Mouse (Mus musculus): ENCODE measurements at regions not wholly inside any gene's neighbourhood (a gene's known extent, or its start where the extent isn't known, plus 50 kb on each side); places are given as distances from the start of the nearest gene placed in this dataset.

DNA sequence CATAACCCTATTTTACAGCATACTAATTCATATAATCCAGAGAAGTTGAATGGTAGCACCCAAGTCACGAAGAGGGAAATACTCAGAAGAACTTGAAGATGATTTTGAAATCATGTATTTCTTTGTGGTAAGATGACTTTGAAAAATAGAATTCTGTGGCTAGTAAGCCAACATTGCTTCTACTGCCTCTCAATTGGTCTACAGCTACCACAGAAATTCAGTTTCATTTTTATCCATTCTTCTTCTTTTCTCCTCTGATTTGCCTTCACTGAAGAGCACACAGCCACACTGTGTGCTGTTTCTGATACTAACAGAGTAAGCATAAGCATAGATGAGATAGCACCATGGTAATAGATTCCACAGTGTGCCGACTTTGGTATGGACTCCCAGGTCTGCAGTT lies 708.4 kb downstream of the Inhba start:
- Histone ChIP-seq H3ac (ENCODE audit: control insufficient read depth, insufficient read length) (no peak overlapping the region), H3K36me3 (ENCODE audit: control insufficient read depth, insufficient read depth) (no peaks in the 10 kb centered on the region), H3K4me2 (ENCODE audit: low read depth) (peak overlapping the region; percentile 56), H3K27me3 (ENCODE audit: control insufficient read depth, insufficient read depth, insufficient read length) (no peaks in the 10 kb centered on the region), H3K4me3 (no peak overlapping the region), H3K79me2 (ENCODE audit: control insufficient read depth, insufficient read depth) (no peaks in the 10 kb centered on the region)
- no peak for TF ChIP-seq REST (IDR thresholded peaks at IDR 0.05; ENCODE audit: insufficient read depth, insufficient read length)
- no peak for TF ChIP-seq MAX (IDR thresholded peaks at IDR 0.05; ENCODE audit: low read depth)
- TF ChIP-seq USF1 (IDR thresholded peaks at IDR 0.05; ENCODE audit: low read depth) = no peak

DNA sequence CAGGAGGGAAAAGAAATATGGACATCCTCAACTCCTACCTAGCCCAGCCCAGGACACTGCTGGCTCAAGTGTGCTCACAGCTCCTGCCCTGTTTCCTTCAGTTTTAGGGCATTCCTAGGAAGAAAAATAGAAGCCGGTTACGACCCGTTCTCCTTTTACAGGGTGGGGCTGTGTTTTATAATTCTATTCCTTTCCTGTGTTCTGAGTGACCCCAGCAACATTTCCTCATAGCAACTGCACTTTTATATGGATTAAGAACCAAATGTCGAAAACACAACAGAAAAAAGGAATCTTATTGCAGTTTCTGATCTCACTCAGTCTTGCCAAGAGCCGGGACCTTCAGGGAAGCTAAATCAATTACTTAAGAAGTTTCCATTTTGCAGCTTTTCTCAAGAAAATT lies 713.7 kb downstream of the Inhba start:
- TF ChIP-seq SRF (IDR thresholded peaks at IDR 0.05; ENCODE audit: control insufficient read depth, insufficient read length, low read depth) (no peak), POLR2AphosphoS2 (IDR thresholded peaks at IDR 0.05; ENCODE audit: insufficient read length, low read depth) (no peak), POLR2A (IDR thresholded peaks at IDR 0.05; ENCODE audit: insufficient read length, low read depth) (no peak), REST (IDR thresholded peaks at IDR 0.05; ENCODE audit: insufficient read depth, insufficient read length) (no peak), MAX (IDR thresholded peaks at IDR 0.05; ENCODE audit: low read depth) (no peak), TCF12 (IDR thresholded peaks at IDR 0.05; ENCODE audit: insufficient read depth, poor library complexity, severe bottlenecking) (no peak), E2F4 (IDR thresholded peaks at IDR 0.05; ENCODE audit: insufficient read depth) (no peak), MYOG (IDR thresholded peaks at IDR 0.05; ENCODE audit: control insufficient read depth in 1 of 3, insufficient read depth in 1 of 3, insufficient read length in 2 of 3, low read depth in 2 of 3) (no peak), CEBPB (IDR thresholded peaks at IDR 0.05; ENCODE audit: insufficient read depth, poor library complexity, severe bottlenecking) (no peak)
- Histone ChIP-seq H3K79me2 (ENCODE audit: control insufficient read depth, insufficient read depth) (no peaks in the 10 kb centered on the region), H3K4me2 (ENCODE audit: low read depth) (no peak overlapping the region), H3ac (ENCODE audit: control insufficient read depth, insufficient read length) (no peak overlapping the region), H3K36me3 (ENCODE audit: control insufficient read depth, insufficient read depth) (no peaks in the 10 kb centered on the region), H3K4me3 (no peak overlapping the region), H3K27me3 (ENCODE audit: control insufficient read depth, insufficient read depth, insufficient read length) (no peaks in the 10 kb centered on the region)

DNA sequence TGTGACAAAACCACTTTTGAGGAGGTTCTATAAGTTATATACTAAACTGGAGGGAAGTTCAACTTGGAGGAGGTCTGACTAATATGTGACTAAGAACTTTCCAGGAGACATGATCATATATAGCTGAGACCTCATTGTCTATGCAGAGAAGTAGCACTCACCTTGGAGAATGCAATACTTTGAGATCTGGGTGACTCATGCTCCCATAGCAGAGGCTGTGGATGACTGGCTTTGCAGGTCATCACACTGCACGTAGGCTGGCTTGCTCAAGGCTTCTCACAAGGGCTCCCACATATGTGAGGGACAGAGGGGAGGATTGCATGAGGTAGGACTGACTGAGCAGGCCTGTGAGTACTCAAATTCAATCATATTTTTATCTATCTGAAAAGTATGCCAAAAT lies 726.7 kb downstream of the Inhba start:
- Histone ChIP-seq H3K36me3 (ENCODE audit: control insufficient read depth, insufficient read depth) (no peaks in the 10 kb centered on the region), H3ac (ENCODE audit: control insufficient read depth, insufficient read length) (no peak overlapping the region), H3K4me2 (ENCODE audit: low read depth) (peak overlapping the region; percentile 16), H3K79me2 (ENCODE audit: control insufficient read depth, insufficient read depth) (no peaks in the 10 kb centered on the region), H3K27me3 (ENCODE audit: control insufficient read depth, insufficient read depth, insufficient read length) (no peaks in the 10 kb centered on the region), H3K4me3 (no peak overlapping the region)
- no peak for TF ChIP-seq SRF (IDR thresholded peaks at IDR 0.05; ENCODE audit: control insufficient read depth, insufficient read length, low read depth)
- TF ChIP-seq TCF3 (IDR thresholded peaks at IDR 0.05; ENCODE audit: insufficient read length, low read depth) = no peak
- TF ChIP-seq MYOD1 (IDR thresholded peaks at IDR 0.05; ENCODE audit: control insufficient read depth in 1 of 3, insufficient read length in 2 of 3, low read depth in 2 of 3) = no peak
- TF ChIP-seq USF1 (IDR thresholded peaks at IDR 0.05; ENCODE audit: low read depth) = no peak
- TF ChIP-seq MAX (IDR thresholded peaks at IDR 0.05; ENCODE audit: low read depth) = no peak
- no peak for TF ChIP-seq POLR2AphosphoS2 (IDR thresholded peaks at IDR 0.05; ENCODE audit: insufficient read length, low read depth)
- no peak for TF ChIP-seq TCF12 (IDR thresholded peaks at IDR 0.05; ENCODE audit: insufficient read depth, poor library complexity, severe bottlenecking)

DNA sequence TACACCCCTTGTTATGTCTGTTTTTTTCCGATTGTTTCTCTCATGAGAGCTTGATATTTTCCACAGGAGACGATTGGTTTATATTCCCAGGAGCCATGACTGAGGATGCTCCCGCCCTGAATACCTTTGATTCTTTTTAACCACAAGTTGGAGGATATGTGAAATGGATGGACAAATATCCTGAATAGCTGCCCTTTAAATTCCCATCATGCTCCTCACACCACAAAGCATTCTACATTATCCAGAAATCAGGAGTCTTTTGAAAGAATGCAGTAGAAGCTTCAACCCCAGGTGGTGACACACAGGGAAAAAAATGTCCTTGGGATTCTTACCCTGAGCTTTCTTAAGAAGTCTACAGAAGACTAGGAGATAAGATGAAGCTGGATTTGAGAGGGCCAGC lies 727.9 kb downstream of the Inhba start:
- Histone ChIP-seq H3K79me2 (ENCODE audit: control insufficient read depth, insufficient read depth) (no peaks in the 10 kb centered on the region), H3ac (ENCODE audit: control insufficient read depth, insufficient read length) (no peak overlapping the region), H3K4me2 (ENCODE audit: low read depth) (peak overlapping the region; percentile 16), H3K4me3 (no peak overlapping the region), H3K27me3 (ENCODE audit: control insufficient read depth, insufficient read depth, insufficient read length) (no peaks in the 10 kb centered on the region), H3K36me3 (ENCODE audit: control insufficient read depth, insufficient read depth) (no peaks in the 10 kb centered on the region)
- no peak for TF ChIP-seq MYOD1 (IDR thresholded peaks at IDR 0.05; ENCODE audit: control insufficient read depth in 1 of 3, insufficient read length in 2 of 3, low read depth in 2 of 3)
- no peak for TF ChIP-seq MYOG (IDR thresholded peaks at IDR 0.05; ENCODE audit: control insufficient read depth in 1 of 3, insufficient read depth in 1 of 3, insufficient read length in 2 of 3, low read depth in 2 of 3)
- no peak for TF ChIP-seq USF1 (IDR thresholded peaks at IDR 0.05; ENCODE audit: low read depth)

DNA sequence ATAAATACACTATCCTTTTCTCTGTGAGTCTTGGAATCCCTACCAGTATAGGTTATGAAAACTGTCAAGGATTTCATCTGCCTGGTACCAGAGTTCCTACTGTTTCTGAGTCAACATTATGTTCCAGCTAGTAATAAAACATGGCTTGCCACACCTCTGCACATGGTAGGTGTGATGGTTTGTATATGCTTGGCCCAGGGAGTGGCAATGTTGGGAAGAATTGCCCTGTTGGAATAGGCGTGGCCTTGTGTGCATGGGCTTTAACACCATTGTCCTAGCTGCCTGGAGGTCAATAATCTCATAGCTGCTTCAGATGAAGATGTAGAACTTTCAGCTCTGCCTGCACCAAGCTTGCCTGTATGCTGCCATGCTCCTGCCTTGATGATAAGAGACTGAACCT lies 732.6 kb downstream of the Inhba start:
- no peaks in the 10 kb centered on the region for H3K79me2 ChIP-seq (ENCODE audit: control insufficient read depth, insufficient read depth)
- no peaks in the 10 kb centered on the region for H3K27me3 ChIP-seq (ENCODE audit: control insufficient read depth, insufficient read depth, insufficient read length)
- no peak overlapping the region for H3ac ChIP-seq (ENCODE audit: control insufficient read depth, insufficient read length)
- H3K4me3 ChIP-seq = no peak overlapping the region
- TF ChIP-seq E2F4 (IDR thresholded peaks at IDR 0.05; ENCODE audit: insufficient read depth) (no peak), TCF12 (IDR thresholded peaks at IDR 0.05; ENCODE audit: insufficient read depth, poor library complexity, severe bottlenecking) (no peak), POLR2A (IDR thresholded peaks at IDR 0.05; ENCODE audit: insufficient read length, low read depth) (no peak), MAX (IDR thresholded peaks at IDR 0.05; ENCODE audit: low read depth) (no peak), CEBPB (IDR thresholded peaks at IDR 0.05; ENCODE audit: insufficient read depth, poor library complexity, severe bottlenecking) (no peak), SRF (IDR thresholded peaks at IDR 0.05; ENCODE audit: control insufficient read depth, insufficient read length, low read depth) (no peak), POLR2AphosphoS2 (IDR thresholded peaks at IDR 0.05; ENCODE audit: insufficient read length, low read depth) (no peak), MYOD1 (IDR thresholded peaks at IDR 0.05; ENCODE audit: control insufficient read depth in 1 of 3, insufficient read length in 2 of 3, low read depth in 2 of 3) (no peak), USF1 (IDR thresholded peaks at IDR 0.05; ENCODE audit: low read depth) (no peak), REST (IDR thresholded peaks at IDR 0.05; ENCODE audit: insufficient read depth, insufficient read length) (no peak), TCF3 (IDR thresholded peaks at IDR 0.05; ENCODE audit: insufficient read length, low read depth) (no peak), MYOG (IDR thresholded peaks at IDR 0.05; ENCODE audit: control insufficient read depth in 1 of 3, insufficient read depth in 1 of 3, insufficient read length in 2 of 3, low read depth in 2 of 3) (no peak)
- no peaks in the 10 kb centered on the region for H3K36me3 ChIP-seq (ENCODE audit: control insufficient read depth, insufficient read depth)
- H3K4me2 ChIP-seq (ENCODE audit: low read depth) = no peak overlapping the region
